ENCODE assay signal across 9 mouse cellular contexts in the genomic region with DNA sequence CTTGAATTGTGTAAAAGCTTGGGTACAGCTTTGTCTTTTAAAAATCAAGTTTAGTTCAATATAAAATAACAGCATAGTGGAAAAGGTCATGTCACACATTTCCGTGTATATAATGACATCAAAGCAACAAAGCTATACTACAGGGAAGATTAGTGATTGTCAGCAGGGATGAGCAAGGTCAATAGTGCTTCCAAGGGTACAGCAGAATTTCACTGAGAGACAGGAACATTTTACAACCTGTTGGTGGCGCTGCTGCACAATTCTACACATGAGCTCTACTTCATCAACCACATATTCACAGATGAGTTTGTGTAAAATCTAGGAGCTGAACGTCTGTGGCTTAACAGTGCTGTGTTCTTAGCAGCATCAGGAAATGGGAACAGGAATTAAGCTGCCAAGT.
DNase-seq lines count a peak whose midpoint lies in the region; ATAC-seq and TF ChIP-seq lines count a peak whose summit lies in the region.
"Had no signal": no experiment of that assay in that cellular context is flagged by ENCODE, and none has a peak within 500 bp of the region (broad histone marks: within the 10 kb centered on the region; RNA-seq: fewer than 3 reads in every experiment).

No protein-coding gene starts in this region.

- TF ChIP-seq CTCF in heart, postnatal 0 days (IDR thresholded peaks at IDR 0.05; ENCODE audit: low read depth): peak; percentile 64

- no peak overlapping the region for H3K27ac ChIP-seq in heart, postnatal 0 days (ENCODE audit: low read depth)
- H3K27ac ChIP-seq in hindbrain, embryonic 13.5 days: no peak overlapping the region
- no peak overlapping the region for H3K27ac ChIP-seq in midbrain, embryonic 15.5 days

- no peaks in the 10 kb centered on the region for H3K9me3 ChIP-seq in heart, postnatal 0 days (replicated peaks; ENCODE audit: control insufficient read depth, low read length)
- no peaks in the 10 kb centered on the region for H3K9me3 ChIP-seq in hindbrain, embryonic 13.5 days
- no peaks in the 10 kb centered on the region for H3K9me3 ChIP-seq in midbrain, embryonic 15.5 days
- H3K9me3 ChIP-seq: G1E had no signal

- no peak for TF ChIP-seq EP300 in heart, postnatal 0 days (IDR thresholded peaks at IDR 0.05; ENCODE audit: low read depth)

- no peaks in the 10 kb centered on the region for H3K27me3 ChIP-seq in heart, postnatal 0 days (ENCODE audit: control insufficient read depth, insufficient read depth, low read length)
- no peaks in the 10 kb centered on the region for H3K27me3 ChIP-seq in hindbrain, embryonic 13.5 days
- no peaks in the 10 kb centered on the region for H3K27me3 ChIP-seq in midbrain, embryonic 15.5 days (replicated peaks)

- WGBS in heart, postnatal 0 days: 4% methylated on average over 3 of the region's 3 CpGs
- WGBS in hindbrain, embryonic 13.5 days: 6% methylated on average over 3 of the region's 3 CpGs
- WGBS in midbrain, embryonic 15.5 days: 4% methylated on average over 3 of the region's 3 CpGs

- H3K36me3 ChIP-seq in heart, postnatal 0 days (replicated peaks; ENCODE audit: control insufficient read depth, insufficient read depth, low read length): no peaks in the 10 kb centered on the region
- H3K36me3 ChIP-seq in hindbrain, embryonic 13.5 days: no peaks in the 10 kb centered on the region
- no peaks in the 10 kb centered on the region for H3K36me3 ChIP-seq in midbrain, embryonic 15.5 days (replicated peaks)
- H3K36me3 ChIP-seq: G1E had no signal

- H3K9ac ChIP-seq in heart, postnatal 0 days (replicated peaks; ENCODE audit: low read depth, low read length): no peak overlapping the region
- no peak overlapping the region for H3K9ac ChIP-seq in hindbrain, embryonic 13.5 days
- H3K9ac ChIP-seq in midbrain, embryonic 15.5 days: no peak overlapping the region

- DNase-seq in heart, postnatal 0 days (ENCODE audit: low spot score): peak; percentile 64
- DNase-seq in heart, adult 9 months (ENCODE audit: low spot score in 2 of 2): no peak
- peak; percentile 74 for DNase-seq in R1 (ENCODE audit: low read depth, low spot score)
- DNase-seq in cerebellum, postnatal 36 days: peak; percentile 26 to 27
- peak; percentile 42 for DNase-seq in layer of hippocampus, postnatal 36 days
- no peak for DNase-seq in spleen, postnatal 4 days (ENCODE audit: low spot score in 2 of 2)

- H3K4me3 ChIP-seq in heart, postnatal 0 days (ENCODE audit: low read depth, low read length): no peak overlapping the region
- H3K4me3 ChIP-seq in hindbrain, embryonic 13.5 days: no peak overlapping the region
- no peak overlapping the region for H3K4me3 ChIP-seq in midbrain, embryonic 15.5 days

- no peak for ATAC-seq in heart, postnatal 0 days (ENCODE audit: insufficient read depth, low read depth)
- ATAC-seq in hindbrain, embryonic 13.5 days (ENCODE audit: low FRiP score): 0 out of 2 replicates have a peak, but pooled peaks have one; percentile 28
- peak; percentile 71 for ATAC-seq in midbrain, embryonic 15.5 days (replicated peaks)

- H3K4me1 ChIP-seq in heart, postnatal 0 days (ENCODE audit: control insufficient read depth, insufficient read depth): no peaks in the 10 kb centered on the region
- H3K4me1 ChIP-seq in hindbrain, embryonic 13.5 days (replicated peaks): no peaks in the 10 kb centered on the region
- H3K4me1 ChIP-seq in midbrain, embryonic 15.5 days: no peaks in the 10 kb centered on the region

- no peak overlapping the region for H3K4me2 ChIP-seq in heart, postnatal 0 days (ENCODE audit: low read depth, low read length)
- no peak overlapping the region for H3K4me2 ChIP-seq in hindbrain, embryonic 13.5 days
- H3K4me2 ChIP-seq in midbrain, embryonic 15.5 days: no peak overlapping the region

Comparison
In these comparisons a context has a peak if more than half of its experiments do, and no peak if none do; other contexts are left out.
1. DNase-seq: peak in heart, postnatal 0 days (single experiment), R1 (single experiment), cerebellum, postnatal 36 days (2 of 2) and layer of hippocampus, postnatal 36 days (2 of 2); none in heart, adult 9 months (0 of 2) and spleen, postnatal 4 days (0 of 2).